Mouse (Mus musculus): ENCODE results near the gene Rnf38. TPM values are rescaled to one million over a fixed set of nuclear protein-coding genes. Genes with fewer than 3 reads are reported as not detected.

Rnf38 gene
- total and polyA plus RNA-seq, 3 experiments: 20.0 to 95.1 (median 22.9) TPM

- H3K4me1 ChIP-seq (ENCODE audit: insufficient read depth, low read depth, low read length): peaks cover 30% of the 10 kb centered on the region
- H3K4me3 ChIP-seq (ENCODE audit: low read depth, low read length): peak overlapping the region; percentile 77
- H3K27me3 ChIP-seq (ENCODE audit: insufficient read depth, low read length): peaks cover 18% of the 10 kb centered on the region
- TF ChIP-seq POLR2AphosphoS5 (IDR thresholded peaks at IDR 0.05; ENCODE audit: insufficient replicate concordance, low read depth, low read length): no peak
- TF ChIP-seq GATA2 (IDR thresholded peaks at IDR 0.05; ENCODE audit: borderline replicate concordance, low read depth, low read length): no peak
- TF ChIP-seq TAL1 (conservative IDR thresholded peaks at IDR 0.05; ENCODE audit: low read depth, low read length): no peak
- TF ChIP-seq GATA1 (IDR thresholded peaks at IDR 0.05; ENCODE audit: borderline replicate concordance, low read length): no peak
- no peak for TF ChIP-seq CTCF (IDR thresholded peaks at IDR 0.05; ENCODE audit: low read depth, low read length)
- DNase-seq (ENCODE audit: low spot score) (peak; percentile 96), ATAC-seq (ENCODE audit: extremely low read depth, insufficient number of reproducible peaks, low FRiP score, poor library complexity, severe bottlenecking) (peak; percentile 89)
- H3K36me3 ChIP-seq (replicated peaks): no peaks in the 10 kb centered on the region
- H3K9me3 ChIP-seq (replicated peaks): no peaks in the 10 kb centered on the region
These were observed 646 bp upstream of the Rnf38 start for GRCm38 (mm10) chr4:44234004-44234866.

GRCm38 (mm10) chr4:44232771-44233712 lies 547 bp downstream of the Rnf38 start:
- no peak for ATAC-seq (ENCODE audit: extremely low read depth, insufficient number of reproducible peaks, low FRiP score, poor library complexity, severe bottlenecking)
- H3K27me3 ChIP-seq (ENCODE audit: insufficient read depth, low read length): peaks cover 16% of the 10 kb centered on the region
- peak overlapping the region; percentile 77 for H3K4me3 ChIP-seq (ENCODE audit: low read depth, low read length)
- no peaks in the 10 kb centered on the region for H3K9me3 ChIP-seq (replicated peaks)
- peak; percentile 21 for DNase-seq (ENCODE audit: low spot score)
- no peaks in the 10 kb centered on the region for H3K36me3 ChIP-seq (replicated peaks)
- TF ChIP-seq POLR2AphosphoS5 (IDR thresholded peaks at IDR 0.05; ENCODE audit: insufficient replicate concordance, low read depth, low read length) (no peak), GATA2 (IDR thresholded peaks at IDR 0.05; ENCODE audit: borderline replicate concordance, low read depth, low read length) (no peak), GATA1 (IDR thresholded peaks at IDR 0.05; ENCODE audit: borderline replicate concordance, low read length) (no peak), TAL1 (conservative IDR thresholded peaks at IDR 0.05; ENCODE audit: low read depth, low read length) (no peak), CTCF (IDR thresholded peaks at IDR 0.05; ENCODE audit: low read depth, low read length) (no peak)
- H3K4me1 ChIP-seq (ENCODE audit: insufficient read depth, low read depth, low read length): peaks cover 30% of the 10 kb centered on the region

GRCm38 (mm10) chr4:44225128-44225527 lies 8.5 kb downstream of the Rnf38 start:
- Histone ChIP-seq H3K4me1 (ENCODE audit: insufficient read depth, low read depth, low read length) (no peaks in the 10 kb centered on the region), H3K36me3 (replicated peaks) (no peaks in the 10 kb centered on the region), H3K27me3 (ENCODE audit: insufficient read depth, low read length) (peaks cover 27% of the 10 kb centered on the region), H3K9me3 (replicated peaks) (no peaks in the 10 kb centered on the region), H3K4me3 (ENCODE audit: low read depth, low read length) (no peak overlapping the region)
- DNase-seq (ENCODE audit: low spot score) (no peak), ATAC-seq (ENCODE audit: extremely low read depth, insufficient number of reproducible peaks, low FRiP score, poor library complexity, severe bottlenecking) (no peak)
- TF ChIP-seq GATA1 (IDR thresholded peaks at IDR 0.05; ENCODE audit: borderline replicate concordance, low read length) (no peak), TAL1 (conservative IDR thresholded peaks at IDR 0.05; ENCODE audit: low read depth, low read length) (no peak), CTCF (IDR thresholded peaks at IDR 0.05; ENCODE audit: low read depth, low read length) (no peak), GATA2 (IDR thresholded peaks at IDR 0.05; ENCODE audit: borderline replicate concordance, low read depth, low read length) (no peak), POLR2AphosphoS5 (IDR thresholded peaks at IDR 0.05; ENCODE audit: insufficient replicate concordance, low read depth, low read length) (no peak)

GRCm38 (mm10) chr4:44224141-44224540 lies 9.4 kb downstream of the Rnf38 start:
- TF ChIP-seq CTCF (IDR thresholded peaks at IDR 0.05; ENCODE audit: low read depth, low read length) (no peak), TAL1 (conservative IDR thresholded peaks at IDR 0.05; ENCODE audit: low read depth, low read length) (no peak), GATA1 (IDR thresholded peaks at IDR 0.05; ENCODE audit: borderline replicate concordance, low read length) (no peak), GATA2 (IDR thresholded peaks at IDR 0.05; ENCODE audit: borderline replicate concordance, low read depth, low read length) (no peak), POLR2AphosphoS5 (IDR thresholded peaks at IDR 0.05; ENCODE audit: insufficient replicate concordance, low read depth, low read length) (no peak)
- no peak overlapping the region for H3K4me3 ChIP-seq (ENCODE audit: low read depth, low read length)
- no peaks in the 10 kb centered on the region for H3K36me3 ChIP-seq (replicated peaks)
- ATAC-seq (ENCODE audit: extremely low read depth, insufficient number of reproducible peaks, low FRiP score, poor library complexity, severe bottlenecking) (no peak), DNase-seq (ENCODE audit: low spot score) (no peak)
- H3K9me3 ChIP-seq (replicated peaks): no peaks in the 10 kb centered on the region
- no peaks in the 10 kb centered on the region for H3K4me1 ChIP-seq (ENCODE audit: insufficient read depth, low read depth, low read length)
- H3K27me3 ChIP-seq (ENCODE audit: insufficient read depth, low read length): peaks cover 27% of the 10 kb centered on the region

- no peak for ATAC-seq (ENCODE audit: extremely low read depth, insufficient number of reproducible peaks, low FRiP score, poor library complexity, severe bottlenecking)
- Histone ChIP-seq H3K4me1 (ENCODE audit: insufficient read depth, low read depth, low read length) (no peaks in the 10 kb centered on the region), H3K27me3 (ENCODE audit: insufficient read depth, low read length) (peaks cover 27% of the 10 kb centered on the region), H3K9me3 (replicated peaks) (no peaks in the 10 kb centered on the region), H3K4me3 (ENCODE audit: low read depth, low read length) (no peak overlapping the region), H3K36me3 (replicated peaks) (no peaks in the 10 kb centered on the region)
- no peak for TF ChIP-seq CTCF (IDR thresholded peaks at IDR 0.05; ENCODE audit: low read depth, low read length)
- no peak for TF ChIP-seq TAL1 (conservative IDR thresholded peaks at IDR 0.05; ENCODE audit: low read depth, low read length)
- TF ChIP-seq GATA1 (IDR thresholded peaks at IDR 0.05; ENCODE audit: borderline replicate concordance, low read length): no peak
- no peak for TF ChIP-seq GATA2 (IDR thresholded peaks at IDR 0.05; ENCODE audit: borderline replicate concordance, low read depth, low read length)
- TF ChIP-seq POLR2AphosphoS5 (IDR thresholded peaks at IDR 0.05; ENCODE audit: insufficient replicate concordance, low read depth, low read length): no peak
- no peak for DNase-seq (ENCODE audit: low spot score)
These were observed 10.1 kb downstream of the Rnf38 start for GRCm38 (mm10) chr4:44223444-44223843.
